Mouse (Mus musculus): ENCODE measurements around the gene Syt14.

The Syt14 gene

DNA sequence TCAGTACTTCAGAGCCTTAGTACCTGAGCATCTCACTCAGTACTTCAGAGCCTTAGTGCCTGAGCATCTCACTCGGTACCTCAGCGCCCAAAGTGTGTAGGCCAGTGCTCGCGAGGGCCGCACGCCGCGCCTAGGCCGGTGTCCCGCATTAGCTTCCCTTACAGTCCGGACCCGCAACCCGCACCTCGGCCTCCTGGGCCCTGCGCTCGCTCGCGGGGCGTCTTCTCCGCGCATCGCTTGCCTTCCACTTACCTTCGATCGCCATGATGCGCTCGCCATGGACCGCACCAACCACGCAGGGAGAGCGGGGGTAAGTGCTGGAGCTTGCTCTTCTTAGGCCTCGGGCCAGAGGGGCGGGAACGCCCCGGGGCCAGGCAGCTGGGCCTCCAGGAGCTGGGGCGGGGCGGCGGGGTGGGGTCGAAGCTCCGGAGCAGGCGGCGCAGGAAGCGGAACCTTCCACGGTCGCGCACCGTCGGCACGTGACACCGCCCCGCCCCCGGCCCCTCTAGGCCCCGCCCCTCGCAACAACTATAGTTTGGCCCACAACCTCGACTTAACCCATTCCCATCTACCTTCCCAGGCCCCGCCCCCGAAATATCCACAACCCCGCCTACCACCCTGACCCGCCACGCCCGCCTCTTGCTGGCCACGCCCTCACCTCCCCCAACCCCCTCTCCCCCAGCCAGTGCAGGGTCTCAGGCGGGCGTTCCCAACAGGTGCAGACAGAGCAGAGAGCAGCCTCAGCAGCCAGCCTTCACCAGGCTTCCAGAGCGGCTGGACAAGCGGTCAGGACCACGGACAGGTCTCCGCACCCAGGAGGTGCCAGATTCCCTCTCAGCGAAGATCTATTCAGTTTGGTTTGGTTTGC, at the start of gene Syt14:
Gene Syt14, minus strand, starts transcription at position 405 of the 868 bp plus-strand sequence.
- DNase-seq (ENCODE audit: low spot score in 2 of 2) = peak in 1 of 2 experiments; percentile 5

DNA sequence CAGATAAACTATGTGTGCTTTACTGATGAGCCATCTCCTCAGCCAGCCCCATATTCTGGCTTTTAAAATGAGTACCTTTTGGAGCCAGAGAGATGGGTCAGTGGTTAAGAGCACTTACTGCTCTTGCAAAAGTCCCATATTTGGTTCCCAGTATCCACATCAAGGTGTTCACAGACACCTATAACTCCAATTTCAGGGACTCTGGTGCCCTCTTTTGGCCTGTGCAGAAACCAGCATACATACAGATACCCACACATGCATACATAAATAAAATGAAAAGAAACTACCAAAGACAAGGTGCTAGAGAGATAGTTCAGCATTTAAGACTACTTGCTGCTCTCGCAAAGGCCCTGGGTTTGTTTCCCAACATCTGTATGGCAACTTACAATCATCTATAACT, 48.4 kb upstream of the Syt14 start:
- no peak for DNase-seq (ENCODE audit: low spot score in 2 of 2)

DNA sequence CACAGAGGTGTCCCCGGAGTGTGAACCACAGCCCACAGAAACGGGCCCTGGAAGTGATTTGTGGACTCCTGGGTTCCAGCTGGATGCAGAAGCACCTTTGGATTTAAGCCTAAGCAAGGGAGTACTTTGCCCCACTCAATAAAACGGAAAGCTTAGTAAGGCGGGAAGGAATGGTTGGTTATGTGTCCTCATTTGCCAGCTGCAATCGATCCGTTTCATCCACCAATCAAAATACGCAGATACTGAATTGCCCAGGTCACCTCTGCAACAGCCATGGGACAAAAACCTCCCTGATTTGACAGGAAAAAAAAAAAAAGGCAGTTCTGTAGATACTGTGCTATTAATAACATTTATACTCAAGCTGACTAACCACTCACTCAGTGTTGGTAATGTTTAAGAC, 47.5 kb upstream of the Syt14 start:
- no peak for DNase-seq (ENCODE audit: low spot score in 2 of 2)

DNA sequence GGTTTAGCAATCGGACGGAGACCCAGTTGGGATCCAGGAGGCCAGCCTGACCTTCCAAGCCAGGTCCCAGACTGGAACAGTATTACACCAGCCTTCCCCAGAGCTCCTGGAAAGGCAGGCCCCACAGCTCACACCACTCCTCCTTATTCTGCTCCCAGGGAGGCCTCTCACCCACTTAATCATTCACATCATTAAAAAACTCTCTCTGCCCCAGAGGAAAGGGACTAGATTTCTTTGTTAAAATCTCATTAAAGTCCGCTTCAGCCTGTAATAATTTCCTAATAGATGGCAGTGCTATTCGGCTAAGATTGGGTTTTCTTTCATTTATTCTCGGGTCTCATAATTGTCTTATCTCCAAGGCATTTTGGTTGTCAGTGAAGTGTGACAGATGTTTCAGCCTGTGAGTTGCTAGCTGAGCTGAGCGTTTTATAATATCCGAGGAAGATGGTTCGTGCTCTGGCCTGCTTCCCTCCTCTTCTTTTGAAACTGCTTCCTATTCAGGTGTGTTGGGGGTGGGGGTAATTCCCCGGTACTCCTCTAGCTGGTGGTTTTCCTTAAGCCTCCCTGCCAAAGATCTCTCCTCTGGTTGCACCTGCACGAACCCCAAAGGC, 46.8 kb upstream of the Syt14 start:
- DNase-seq (ENCODE audit: low spot score in 2 of 2) = no peak

DNA sequence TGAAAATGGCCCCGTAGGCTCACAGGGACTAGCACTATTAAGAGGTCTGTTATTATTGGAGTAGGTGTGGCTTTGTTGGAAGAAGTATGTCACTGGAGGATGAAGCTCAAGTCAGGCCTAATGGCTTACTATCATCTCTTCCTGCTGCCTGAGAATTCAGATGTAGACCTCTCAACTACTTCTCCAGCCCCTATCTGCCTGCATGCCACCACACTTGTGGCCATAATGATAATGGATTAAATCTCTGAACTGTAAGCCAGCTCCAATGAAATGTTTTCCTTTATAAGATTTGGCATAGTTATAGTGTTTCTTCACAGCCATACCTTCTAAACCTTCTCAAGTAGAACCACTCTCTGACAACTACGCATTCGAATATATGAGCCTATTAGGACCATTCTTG, 27.0 kb upstream of the Syt14 start:
- no peak for DNase-seq (ENCODE audit: low spot score in 2 of 2)

DNA sequence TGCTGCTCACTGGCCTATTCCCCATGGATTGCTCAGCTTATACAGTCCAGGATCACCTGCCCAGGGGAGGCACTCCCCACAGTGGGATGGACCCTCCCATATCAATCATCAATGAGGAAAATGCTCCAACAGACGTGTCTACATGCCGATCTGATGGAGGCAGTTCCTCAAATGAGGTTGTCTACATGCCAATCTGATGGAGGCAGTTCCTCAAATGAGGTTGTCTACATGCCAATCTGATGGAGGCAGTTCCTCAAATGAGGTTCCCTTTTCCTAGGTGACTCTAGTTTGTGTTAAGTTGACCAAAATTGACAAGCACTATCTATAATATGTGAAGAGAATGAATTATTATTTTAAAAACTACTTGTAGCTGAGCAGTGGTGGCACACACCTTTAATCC, 24.6 kb upstream of the Syt14 start:
- no peak for DNase-seq (ENCODE audit: low spot score in 2 of 2)

DNA sequence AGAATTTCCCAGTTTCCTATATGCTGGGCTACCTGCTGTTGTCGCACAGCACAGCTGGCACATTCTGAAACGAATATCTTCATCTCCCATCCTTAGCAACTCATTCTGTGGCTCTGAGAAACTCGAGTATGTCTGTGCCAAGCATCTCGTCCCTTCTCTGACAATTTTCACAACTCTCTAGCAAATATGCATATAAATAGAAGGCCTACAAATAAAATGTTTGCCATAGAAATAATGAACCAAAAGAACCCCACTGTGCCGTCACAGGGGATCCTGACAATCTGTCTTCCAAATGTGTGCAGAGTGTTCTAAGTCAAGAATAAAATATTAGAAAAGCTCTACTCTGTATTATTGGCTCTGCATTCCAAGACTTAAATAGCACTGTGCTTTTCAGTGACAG, 24.0 kb upstream of the Syt14 start:
- no peak for DNase-seq (ENCODE audit: low spot score in 2 of 2)

DNA sequence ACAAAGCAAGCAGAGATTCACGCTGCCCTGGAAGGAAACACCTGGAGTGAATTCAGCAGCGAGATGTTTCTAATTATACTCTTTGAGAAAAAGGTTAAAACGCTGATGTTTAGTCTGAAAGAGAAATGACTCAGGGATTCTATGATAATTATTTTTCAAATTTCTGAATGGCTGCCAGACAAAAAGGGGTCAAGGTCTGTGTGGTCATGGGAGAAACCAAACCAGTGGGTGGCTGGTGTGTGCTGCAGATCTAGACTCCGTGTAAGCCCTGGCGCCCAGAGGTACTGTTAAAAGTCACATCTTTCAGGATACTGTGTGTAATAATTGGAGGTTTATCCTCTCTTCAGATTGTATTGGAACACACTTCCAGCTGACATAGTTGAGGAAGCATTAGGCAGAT, 18.8 kb upstream of the Syt14 start:
- no peak for DNase-seq (ENCODE audit: low spot score in 2 of 2)

DNA sequence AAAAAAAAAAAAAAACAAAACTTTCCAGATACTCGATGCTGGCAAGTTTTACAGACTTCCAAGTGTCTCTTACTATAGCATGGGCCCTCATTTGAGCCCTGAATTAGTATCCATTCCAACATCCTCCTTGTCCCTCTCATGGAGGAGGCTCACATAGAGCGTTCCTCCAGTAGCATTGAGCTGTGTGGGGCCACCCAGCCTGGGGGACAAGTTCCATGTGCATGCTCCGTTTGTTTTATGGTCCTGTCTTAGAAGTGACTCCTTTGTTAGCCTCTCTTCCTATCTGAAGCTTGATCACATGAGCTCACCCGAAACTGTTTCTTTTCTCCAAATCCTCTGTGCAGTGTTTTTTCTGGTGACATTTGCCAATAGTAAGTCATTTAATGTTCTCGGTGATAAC, 17.5 kb upstream of the Syt14 start:
- no peak for DNase-seq (ENCODE audit: low spot score in 2 of 2)

DNA sequence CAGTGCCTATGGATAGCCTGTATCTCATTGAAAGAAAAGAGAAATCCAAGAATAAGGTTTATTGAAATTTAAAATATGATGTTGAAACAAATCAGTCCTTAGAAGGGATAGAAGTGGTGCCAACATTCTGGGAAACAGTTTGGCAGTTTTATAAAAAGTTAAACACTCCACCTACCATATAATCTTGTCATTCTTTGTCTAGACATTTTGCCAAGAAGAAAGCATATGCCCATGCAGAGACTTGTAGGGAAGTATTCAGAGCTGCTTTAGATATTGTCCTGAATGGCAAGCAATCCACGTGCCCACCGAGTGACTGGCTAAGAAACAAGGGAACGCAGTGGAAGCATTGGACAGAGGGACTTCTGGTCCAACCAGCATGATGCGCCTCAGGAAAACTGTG, 12.0 kb upstream of the Syt14 start:
- DNase-seq (ENCODE audit: low spot score in 2 of 2) = no peak

DNA sequence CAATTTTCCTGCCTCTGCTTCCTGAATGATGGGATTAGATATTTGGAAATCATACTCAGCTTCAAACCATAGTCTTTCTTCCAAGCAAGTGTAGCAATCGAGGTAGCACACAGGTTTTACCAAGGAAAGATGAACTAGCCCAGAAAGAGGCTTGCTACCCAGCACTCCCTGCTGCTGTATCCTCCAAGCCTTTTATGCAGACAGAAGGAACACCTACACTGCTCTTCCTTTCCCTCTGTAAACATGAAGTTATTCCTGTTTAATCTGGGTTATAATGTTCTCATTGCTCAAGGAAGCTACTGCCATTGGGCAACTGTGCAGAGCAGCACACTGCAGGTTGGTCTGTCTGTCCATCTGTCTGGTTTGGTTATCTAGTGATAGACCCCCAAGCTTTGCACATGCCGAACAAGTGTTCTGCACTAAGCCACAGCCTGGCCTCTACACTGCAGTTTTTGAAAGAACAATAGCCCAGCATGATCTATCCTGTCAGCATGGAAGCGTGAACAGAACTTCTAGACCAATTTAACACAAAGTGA, 7.3 kb upstream of the Syt14 start:
- no peak for DNase-seq (ENCODE audit: low spot score in 2 of 2)

DNA sequence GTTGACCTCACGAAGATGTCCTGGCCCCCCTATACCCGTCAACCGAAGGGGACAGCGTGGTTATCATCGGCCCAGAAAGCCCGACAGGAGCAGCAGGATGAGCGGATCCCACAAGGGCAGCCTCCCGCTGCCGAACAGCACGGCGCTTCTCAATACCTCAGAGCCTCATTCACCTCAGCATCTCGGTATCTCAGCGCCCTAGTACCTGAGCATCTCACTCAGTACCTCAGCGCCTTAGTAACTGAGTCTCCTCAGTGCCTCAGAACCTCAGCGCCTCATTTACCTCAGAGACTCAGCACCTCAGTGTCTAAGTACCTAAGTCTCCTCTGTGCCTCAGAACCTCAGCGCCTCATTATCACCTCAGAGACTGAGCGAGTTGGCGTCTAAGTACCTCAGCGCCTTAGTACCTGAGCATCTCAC, 614 bp downstream of the Syt14 start:
- no peak for DNase-seq (ENCODE audit: low spot score in 2 of 2)

DNA sequence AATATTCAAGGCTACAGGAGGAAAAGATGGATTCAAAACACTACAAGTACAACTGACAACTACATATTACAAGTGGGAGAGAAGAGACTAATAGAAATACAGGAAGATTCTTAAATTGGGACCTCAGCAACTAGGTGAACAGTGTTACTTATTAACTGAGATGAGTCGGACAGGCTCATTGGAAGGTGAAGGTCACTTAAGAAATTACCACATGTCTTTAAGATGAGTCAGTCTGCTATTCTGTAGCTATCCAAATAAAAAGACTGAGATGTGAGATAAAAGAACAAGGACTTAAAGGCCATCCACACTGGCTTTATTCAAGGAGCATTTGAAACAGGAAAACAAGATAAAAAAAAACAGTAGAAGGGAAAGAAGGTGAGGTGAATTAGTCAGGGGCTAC, 11.3 kb downstream of the Syt14 start:
- DNase-seq (ENCODE audit: low spot score in 2 of 2) = no peak

DNA sequence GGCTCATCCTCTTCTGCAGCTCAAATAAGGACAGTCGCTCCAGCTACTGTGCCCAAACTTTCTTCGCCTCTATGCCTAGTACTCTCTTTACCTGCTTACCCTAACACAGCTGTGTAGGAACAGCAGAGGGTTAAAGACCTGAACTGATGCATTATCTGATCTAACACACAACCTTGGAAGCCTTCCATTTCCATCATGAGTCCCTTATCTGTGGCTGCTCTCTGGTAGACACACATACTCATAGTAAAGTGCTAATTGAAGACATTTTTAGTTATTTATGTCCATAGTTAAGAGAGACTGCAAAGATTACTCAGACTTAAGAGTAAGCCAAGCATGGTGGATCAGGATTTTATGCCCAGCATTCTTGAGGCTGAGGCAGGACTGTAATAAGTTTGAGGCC, 23.2 kb downstream of the Syt14 start:
- DNase-seq (ENCODE audit: low spot score in 2 of 2) = no peak

DNA sequence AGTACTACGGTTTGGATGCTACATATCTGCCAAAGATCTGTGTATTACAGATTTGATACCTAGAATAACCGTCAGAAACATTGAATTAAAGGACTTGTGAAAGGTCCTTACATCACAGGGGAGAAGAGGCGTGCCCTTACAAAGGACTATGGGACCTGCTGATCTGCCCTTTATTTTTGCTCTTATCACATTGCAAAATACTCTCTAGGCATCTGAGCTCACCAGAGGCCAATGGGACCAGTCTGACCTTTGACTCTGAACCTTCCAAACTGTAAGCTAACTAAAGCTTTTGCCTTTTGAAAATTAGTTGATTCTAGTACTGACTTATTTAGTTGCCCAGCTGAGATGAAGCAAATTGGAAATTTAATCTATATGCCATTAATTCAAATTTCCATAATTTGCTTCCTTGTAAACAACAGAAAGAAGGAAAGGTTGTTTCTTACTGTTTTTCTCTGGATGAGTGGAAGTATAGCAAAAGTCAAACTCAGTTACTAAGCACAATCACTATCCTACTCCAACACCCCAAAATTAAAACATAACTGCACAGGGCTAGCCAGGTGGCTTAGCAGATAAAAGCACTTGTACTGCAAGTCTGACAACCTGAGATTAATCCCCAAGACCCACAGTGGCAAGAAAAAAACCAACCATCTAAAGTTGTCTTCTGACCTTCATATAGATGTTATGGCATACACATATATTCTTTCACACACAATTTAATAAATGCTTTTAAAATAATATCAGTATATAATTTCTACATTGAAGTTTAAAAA, 24.4 kb downstream of the Syt14 start:
- DNase-seq (ENCODE audit: low spot score in 2 of 2) = no peak

DNA sequence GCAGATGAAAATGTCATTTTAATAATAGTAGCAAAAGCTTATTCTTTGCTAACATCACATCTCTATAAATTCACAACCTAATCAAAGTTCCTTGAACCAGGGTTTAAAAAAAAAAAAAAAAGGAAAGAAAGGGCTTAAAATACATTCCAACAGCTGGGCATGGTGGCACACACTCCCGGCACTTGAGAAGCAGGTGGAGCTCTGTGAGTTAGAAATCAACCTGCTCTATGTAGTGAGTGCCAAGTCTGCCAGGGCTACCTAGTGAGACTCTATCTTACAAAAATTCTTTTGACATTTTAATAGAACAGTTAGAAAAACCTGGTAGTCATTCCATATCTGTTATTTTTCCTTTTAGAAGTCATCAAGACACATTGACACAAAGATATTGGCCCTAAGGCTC, 31.0 kb downstream of the Syt14 start:
- DNase-seq (ENCODE audit: low spot score in 2 of 2) = no peak

DNA sequence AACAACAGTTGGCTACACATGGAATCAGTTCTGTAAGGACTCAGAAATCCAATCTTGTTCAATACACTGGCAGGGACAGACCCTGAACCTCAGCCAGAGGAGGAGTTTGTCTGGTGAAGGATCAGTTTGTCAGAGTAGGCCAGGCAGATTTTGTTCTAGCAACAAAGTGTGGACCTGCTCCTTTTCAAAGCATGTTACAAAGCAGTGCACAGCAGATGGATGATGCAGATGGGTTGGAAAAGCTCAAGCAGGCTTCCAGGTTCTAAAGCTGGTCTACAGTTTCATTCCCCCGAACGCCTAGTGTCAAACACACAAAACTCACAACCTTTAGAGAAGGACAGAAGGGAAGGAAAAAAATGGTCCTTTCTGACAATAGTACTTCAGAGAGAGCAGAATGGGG, 31.6 kb downstream of the Syt14 start:
- no peak for DNase-seq (ENCODE audit: low spot score in 2 of 2)

DNA sequence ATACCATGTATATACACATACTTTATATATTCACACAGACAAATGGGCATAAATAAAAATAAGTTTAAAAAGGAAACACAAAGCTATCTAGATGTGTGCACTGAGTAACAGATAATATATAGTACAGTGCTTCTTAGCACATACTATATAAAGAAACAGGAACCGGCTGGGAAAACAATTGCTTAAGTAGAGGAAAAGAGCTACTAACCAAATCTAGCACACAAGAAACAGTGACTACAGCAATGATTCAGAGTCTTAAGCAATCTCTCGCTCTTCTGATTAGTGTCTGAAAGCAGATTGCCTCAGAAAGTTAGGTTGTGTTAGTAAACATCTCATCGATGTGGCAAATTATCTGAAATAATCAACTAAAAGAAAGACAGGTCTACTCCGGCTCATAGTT, 33.3 kb downstream of the Syt14 start:
- no peak for DNase-seq (ENCODE audit: low spot score in 2 of 2)

DNA sequence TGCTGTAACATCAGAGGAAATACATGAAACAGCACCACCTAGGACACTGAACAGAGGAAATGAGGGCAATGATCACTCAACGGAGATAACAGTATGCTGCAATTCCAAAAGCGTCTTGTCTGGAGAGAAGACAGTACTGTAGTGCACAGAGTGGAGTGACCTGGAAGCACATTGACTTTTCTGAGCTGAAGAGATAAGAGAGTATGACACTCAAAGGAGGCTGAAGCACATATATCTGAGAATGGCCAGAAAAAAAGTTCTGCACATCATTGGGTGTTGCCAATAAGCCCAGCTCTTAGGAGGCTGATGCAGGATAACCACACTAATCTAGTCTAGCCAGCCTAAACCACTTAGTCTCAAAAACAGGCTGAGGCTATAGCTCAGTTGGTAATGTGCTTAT, 34.0 kb downstream of the Syt14 start:
- DNase-seq (ENCODE audit: low spot score in 2 of 2) = no peak

DNA sequence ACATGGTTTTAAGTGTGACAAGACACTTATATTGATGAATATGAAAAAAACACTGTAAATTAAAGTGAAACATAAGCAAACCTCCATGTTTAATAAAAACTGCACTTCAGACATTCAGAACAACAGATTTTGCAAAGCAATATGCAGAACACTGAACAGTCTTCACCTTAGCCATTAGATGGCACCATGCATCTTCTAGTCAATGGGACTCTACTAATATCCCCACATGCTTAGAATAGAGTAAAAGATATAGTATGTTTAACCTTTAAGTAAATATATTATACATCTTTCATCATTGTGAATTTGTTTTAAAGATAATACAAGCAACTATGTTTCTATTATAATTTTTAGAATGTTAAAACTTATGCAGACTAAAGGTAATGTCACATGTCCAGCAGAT, 34.7 kb downstream of the Syt14 start:
- no peak for DNase-seq (ENCODE audit: low spot score in 2 of 2)

DNA sequence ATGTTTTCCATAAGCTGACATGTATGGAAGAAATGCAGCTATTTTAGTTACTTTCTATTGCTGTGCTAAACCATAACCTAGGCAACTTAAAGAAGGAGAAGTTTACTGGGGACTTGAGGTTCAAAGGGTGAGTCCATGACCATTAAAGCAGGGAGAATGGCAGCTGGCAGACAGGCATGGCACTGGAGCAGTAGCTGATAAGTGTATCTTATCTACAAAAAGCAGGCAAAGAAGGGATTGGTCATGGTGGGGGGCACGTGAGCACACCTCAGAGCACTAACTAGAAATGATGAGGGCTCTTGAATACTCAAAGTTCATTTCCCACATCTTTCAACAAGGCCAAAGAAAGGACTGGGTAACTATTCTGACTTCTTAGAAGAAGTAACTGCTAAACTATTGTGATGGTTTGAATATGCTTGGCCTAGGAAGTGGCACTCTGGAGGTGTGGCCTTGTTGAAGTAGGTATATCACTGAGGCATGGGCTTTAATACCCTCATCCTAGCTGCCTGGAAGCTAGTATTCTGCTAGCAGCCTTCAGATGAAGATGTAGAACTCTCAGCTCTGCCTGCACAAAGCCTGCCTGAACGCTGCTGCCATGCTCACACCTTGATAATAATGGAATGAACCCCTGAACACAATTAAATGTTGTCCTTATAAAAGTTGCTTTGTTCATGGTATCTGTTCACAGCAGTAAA, 41.2 kb downstream of the Syt14 start:
- DNase-seq (ENCODE audit: low spot score in 2 of 2) = no peak

DNA sequence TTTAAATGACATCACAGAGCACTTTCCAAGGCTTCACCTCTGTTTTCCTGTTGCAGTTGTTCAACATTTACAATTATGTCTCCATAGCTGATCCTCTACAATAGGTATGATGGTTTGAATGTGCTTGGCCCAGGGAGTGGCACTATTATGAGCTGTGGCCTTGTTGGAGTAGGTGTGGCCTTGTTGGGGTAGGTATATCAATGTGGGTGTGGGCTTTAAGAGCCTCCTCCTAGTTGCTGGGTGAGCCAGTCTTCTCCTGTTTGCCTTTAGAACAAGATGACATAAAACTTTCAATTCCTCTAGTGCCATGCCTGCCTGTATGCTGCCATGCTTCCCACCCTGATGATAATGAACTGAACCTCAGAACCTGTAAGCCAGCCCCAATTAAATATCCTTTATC, 42.1 kb downstream of the Syt14 start:
- no peak for DNase-seq (ENCODE audit: low spot score in 2 of 2)
